Mouse (Mus musculus) embryonic stem cell, embryonic (primary cell): ENCODE data around the gene Defa23.
"Not testable (repeated sequence)": the region's sequence is repeated elsewhere in the genome, so short reads cannot be mapped to it uniquely, and the experiment has no call there.

Experiments
- CTCF ChIA-PET, 4 experiments: fragments of 300-600 bp in 2 of 4; fragments of 350-600 bp in 2 of 4; sonication (Branson Sonifier 250); formaldehyde crosslinking; loops; one replicate each; lab custom pipeline; 2022; ENCODE audit warnings: inconsistent platforms in 2 of 4; lab: Charles Lee
- POLR2A ChIA-PET, 4 experiments: fragments of 300-600 bp in 2 of 4; fragments of 350-600 bp in 2 of 4; sonication (Branson Sonifier 250); formaldehyde crosslinking; loops; one replicate each; lab custom pipeline; 2022; ENCODE audit warnings: antibody characterized with exemption in 4 of 4, inconsistent platforms in 1 of 4; lab: Charles Lee

The Defa23 gene

GRCm38 (mm10) chr8:21054747-21055146, at the start of gene Defa23:
Gene Defa23 (plus strand): TSS chr8:21055047.
- POLR2A ChIA-PET, CTCF ChIA-PET: not testable (repeated sequence)

GRCm38 (mm10) chr8:21006801-21007200, 48.0 kb upstream of the Defa23 start:
- CTCF ChIA-PET: no interaction called here
- POLR2A ChIA-PET: no interaction called here

GRCm38 (mm10) chr8:21008578-21008977, 46.3 kb upstream of the Defa23 start:
- POLR2A ChIA-PET: not testable (repeated sequence)
- CTCF ChIA-PET: interaction anchor here in 2 of 4 experiments (0.6 to 1.4 kb wide), 4 partner anchors 84 to 1159 kb away, joined by 3 to 4 read pairs (median 3); no protein-coding TSS in a partner anchor

GRCm38 (mm10) chr8:21010548-21010947, 44.3 kb upstream of the Defa23 start:
- CTCF ChIA-PET: not testable (repeated sequence)
- POLR2A ChIA-PET: interaction anchor here in 2 of 4 experiments (1.0 to 1.6 kb wide), 2 partner anchors 13 to 16 kb away, joined by 3 to 5 read pairs; no protein-coding TSS in a partner anchor

- CTCF ChIA-PET, POLR2A ChIA-PET: not testable (repeated sequence)
Observed at GRCm38 (mm10) chr8:21025245-21025644, 29.6 kb upstream of the Defa23 start, which contains the start of gene Defa21. Gene Defa21 (plus strand): TSS chr8:21025545.

GRCm38 (mm10) chr8:21064738-21065137, 9.9 kb downstream of the Defa23 start, which contains the start of gene Defa35:
Gene Defa35 (plus strand): TSS chr8:21065038.
- CTCF ChIA-PET, POLR2A ChIA-PET: not testable (repeated sequence)

GRCm38 (mm10) chr8:21084142-21084541, 29.3 kb downstream of the Defa23 start, which contains the start of gene Defa25:
Gene Defa25 (plus strand): TSS chr8:21084442.
- CTCF ChIA-PET, POLR2A ChIA-PET: not testable (repeated sequence)

- ChIA-PET POLR2A (no interaction called here), CTCF (interaction anchor here in 1 of 4 experiments (0.6 kb wide), 1 partner anchor 85 kb away, joined by 3 read pairs; no protein-coding TSS in a partner anchor)
Observed at GRCm38 (mm10) chr8:21093106-21093505, 38.3 kb downstream of the Defa23 start.

GRCm38 (mm10) chr8:21095950-21096349, 41.1 kb downstream of the Defa23 start, which contains the start of gene Gm14851:
Gene Gm14851 (minus strand): TSS chr8:21096050.
- POLR2A ChIA-PET, CTCF ChIA-PET: not testable (repeated sequence)
